Mouse (Mus musculus) Muller cell, postnatal 12 days (primary cell): ENCODE data around the gene Myh10.

Source experiments
- DNase-seq: peaks from one replicate; pipeline ENCODE4 v3.0.0-alpha.2; 2015; ENCODE audit errors: inconsistent ontology term

The Myh10 gene

DNA sequence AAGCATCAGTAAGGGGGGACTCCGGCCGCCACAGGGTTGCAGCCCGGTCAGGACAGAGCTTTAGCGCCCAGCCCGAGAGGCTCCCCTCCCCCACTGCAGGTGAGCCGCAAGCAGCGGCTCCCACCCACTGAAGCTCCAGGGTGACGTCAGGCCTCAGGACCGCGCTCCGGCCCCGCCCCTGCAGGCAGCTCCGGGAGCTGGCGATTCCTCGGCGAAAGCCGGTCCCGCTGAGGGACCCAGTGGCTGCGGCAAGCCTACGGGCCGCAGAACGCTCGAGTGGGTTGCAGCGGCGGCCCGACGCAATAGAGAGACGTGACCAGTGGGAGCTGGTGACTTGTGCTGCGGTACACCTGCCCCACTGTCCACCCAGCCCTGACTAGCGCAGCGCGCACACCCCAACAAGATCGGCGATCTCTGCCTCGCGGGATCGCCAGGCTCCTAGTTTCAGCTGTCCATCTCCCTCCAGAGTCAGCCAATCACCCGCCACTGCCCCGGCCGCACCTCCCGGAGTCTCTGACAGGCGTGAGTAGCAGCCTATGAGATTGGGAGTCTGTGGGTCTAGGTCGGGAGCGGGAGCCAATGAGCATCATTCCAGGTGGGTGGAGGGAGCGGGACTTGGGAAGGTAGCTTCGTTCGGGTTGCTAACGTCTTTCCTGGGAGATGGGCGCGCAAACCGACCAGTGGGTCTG is at the start of gene Myh10:
Myh10 (plus strand) TSS at position 239 of the 689 bp plus-strand sequence.
- DNase-seq = peak; percentile 100

DNA sequence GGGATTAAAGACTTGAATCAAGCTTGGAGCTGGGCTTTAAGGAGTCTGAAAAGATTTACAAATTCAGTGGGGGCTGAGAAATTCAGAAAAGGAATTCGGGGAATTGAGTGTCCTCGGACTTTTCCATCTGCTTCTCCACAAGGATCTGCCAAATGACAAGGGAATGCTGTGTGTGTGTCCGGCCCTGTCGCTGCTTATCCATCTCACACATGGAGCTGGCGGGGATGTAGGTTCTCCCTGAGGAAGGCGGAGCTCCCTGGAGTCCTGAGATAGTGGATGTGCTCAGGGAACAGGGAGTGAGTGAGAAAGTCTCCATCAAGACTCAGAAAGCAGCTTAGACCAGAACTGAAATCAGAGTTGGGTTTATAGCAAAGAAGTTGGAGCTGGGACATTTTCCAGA is 46.6 kb upstream of the Myh10 start:
- no peak for DNase-seq

DNA sequence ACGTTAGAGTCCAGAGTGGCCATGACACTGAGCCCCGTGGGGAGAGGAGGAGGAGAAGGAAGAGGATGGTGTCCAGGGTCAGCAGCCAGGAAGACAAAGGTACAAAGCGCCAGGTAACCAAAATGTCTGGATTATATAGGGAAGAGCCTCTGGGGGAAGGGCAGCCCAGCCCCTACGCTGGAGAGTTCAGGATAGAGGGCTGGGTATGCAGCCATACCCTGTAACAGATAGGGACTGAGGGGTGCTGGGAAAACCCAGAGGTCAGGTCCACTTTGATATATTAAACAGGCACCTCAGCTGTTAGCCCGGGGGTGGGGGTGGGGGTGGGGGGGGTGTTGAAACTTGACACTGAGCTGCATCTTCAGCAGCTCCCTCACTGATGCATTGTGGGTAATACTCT is 43.6 kb upstream of the Myh10 start:
- DNase-seq = no peak

DNA sequence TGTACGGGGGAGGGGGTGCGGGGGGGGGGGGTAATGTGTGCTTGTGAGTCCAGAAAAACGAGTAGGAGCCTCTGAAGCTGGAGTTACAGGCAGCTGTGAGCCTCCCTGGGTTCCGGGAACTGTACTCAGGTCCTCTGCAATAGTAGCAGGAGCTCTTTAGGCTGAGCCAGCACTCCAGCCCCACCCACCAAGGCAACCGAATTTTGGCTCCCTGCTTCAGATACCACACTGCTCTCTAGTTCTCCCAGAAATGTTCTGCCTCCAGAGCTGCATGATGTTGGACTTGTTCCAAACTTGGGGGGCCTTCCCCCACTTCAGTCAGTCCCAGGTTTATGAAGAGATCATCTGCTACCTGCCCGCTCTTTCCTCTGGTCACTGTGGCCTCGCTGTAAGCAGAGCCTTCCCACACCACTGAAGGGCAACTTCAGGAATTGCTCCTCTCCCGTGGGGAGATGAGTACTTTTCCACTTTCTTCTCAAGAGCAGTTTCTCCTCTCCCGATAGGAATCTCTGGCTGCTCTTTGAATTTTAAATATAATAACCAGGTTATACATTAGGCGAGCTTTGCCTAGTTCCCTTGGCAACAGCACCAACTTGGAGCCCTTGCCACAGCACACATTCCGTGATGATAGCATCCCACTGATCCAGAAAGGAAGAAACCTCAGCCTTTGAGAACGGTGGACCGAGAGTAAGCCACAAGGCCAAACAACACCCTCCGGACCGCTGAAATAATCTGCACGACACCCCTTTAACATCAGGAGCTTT is 42.8 kb upstream of the Myh10 start:
- no peak for DNase-seq

DNA sequence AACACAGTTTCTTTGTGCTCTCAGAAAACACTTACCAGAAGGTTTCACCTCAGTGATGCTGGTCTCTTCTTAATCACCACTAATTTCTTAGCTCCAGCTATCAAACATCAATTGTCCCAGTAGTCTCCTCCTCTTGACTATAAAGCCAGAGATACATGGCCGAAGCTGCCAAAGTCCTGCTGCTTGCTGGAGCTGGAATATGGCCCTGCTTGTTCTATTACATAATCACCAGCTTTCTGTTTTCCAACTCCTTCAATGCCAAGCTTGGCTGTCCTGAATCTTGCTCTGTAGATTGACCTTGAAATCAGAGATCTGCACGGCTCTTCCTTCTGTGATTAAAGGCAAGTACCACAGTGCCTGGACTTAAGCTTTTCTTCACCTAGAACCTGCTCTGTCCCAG is 39.8 kb upstream of the Myh10 start:
- DNase-seq = no peak

DNA sequence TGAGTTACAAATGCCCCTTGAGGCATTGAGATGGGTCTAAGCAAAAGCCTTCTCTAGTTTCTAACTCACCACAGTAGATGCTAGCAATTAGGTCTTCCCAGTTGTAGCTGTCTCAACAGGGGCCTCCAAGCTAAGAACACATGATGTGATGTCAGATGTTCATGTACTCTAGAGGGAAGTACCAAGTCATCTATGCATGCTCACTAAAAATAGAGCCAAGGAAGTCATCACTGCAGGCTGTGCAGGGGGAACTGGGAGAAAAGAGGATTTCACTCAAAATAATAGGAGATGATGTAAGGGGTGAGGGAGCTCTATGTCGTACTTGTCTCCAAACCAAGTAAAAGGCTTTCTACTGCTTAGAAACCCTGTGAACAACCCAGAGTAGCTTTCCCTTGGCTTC is 35.8 kb upstream of the Myh10 start:
- DNase-seq = no peak

DNA sequence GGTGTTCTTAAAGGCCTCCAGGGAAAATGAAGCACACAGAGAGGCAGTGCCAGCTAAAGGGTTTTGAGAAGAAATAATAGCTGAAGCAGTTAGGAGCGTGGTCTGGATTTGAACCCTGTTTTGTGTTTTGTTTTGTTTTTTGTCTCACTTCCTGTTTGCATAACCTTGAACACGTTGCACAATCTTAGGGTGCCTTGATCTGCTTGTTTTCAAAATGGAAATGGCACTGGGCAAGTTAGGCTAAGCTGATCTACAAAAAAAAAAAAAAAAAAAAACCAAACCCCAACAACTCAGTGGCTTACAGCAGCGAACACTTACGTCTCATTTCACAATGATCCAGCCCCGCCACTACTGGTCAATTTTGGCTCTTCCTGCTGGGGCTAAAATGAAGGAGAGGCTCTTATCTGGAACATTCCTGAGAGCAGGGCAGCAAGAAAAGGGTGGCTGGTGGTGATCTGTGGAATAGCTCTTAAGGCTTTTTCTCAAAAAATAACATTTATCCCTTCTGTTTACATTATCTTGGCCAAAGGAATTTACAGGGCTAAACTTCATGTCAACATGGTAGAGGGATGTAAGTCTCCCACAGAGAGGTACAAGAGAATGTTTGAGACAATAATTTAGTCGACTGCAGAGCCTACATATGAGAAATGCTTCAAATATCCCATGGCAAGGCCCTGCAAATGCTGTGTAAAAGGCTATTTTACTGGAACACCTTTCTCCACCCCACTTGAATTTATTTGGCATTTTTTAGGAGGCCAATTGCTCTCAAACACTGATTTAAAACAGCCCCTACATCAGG is 34.3 kb upstream of the Myh10 start:
- DNase-seq = peak; percentile 30

DNA sequence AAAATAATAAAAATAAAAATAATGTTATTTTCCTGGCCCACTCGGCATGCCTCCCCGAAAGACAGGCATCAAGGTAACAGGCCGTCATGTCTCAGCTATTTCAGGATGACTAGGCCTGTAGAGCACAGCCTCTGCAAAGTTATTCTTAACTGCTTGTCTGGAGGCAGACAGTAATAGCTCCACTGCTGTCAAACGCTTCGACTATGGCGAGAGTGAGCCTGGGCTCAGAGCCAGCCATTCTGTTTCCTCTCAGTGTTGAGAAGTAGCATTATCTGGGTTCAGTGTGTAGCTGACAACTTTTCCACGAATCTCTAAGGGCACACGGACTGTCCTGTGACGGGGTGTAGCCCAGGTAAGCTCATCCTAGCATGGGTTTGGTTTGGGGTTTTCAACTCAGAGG is 33.5 kb upstream of the Myh10 start:
- DNase-seq = no peak

DNA sequence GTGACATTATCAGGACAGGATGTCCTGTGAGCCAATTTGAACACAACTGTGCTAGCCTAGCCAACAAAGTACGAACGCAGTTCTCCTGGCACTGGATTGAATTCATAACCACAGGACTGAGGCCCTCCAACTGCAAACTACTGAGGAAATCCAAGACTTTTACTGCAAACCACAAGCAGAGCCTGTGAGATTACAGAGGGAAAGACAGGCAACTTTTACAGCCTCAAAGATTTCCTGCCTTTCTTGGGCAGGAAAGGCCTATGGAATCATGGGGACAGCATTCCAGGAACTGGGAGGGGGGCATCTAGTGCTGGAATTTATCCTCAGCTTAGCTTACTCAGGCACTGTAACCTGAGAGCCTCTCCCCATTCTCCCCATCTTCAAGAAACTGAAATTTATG is 26.0 kb upstream of the Myh10 start:
- DNase-seq = no peak

DNA sequence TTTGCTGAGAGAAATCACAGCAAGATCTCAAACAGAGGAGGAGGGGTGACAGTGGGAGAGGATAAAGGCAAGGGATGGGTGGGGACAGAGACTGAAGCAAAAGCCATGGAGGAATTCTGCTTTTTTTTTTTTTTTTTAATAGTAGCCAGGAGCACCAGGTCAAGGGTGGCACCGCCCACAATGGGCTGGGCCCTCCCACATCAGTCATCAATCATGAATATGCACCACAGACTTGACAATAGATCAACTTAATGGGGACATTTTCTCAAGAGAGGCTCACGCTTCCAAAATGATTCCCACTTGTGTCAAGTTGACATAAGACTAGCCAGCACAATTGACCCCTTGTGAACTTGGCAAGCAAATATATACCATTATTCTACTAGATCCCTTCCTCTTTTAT is 25.1 kb upstream of the Myh10 start:
- DNase-seq = no peak

DNA sequence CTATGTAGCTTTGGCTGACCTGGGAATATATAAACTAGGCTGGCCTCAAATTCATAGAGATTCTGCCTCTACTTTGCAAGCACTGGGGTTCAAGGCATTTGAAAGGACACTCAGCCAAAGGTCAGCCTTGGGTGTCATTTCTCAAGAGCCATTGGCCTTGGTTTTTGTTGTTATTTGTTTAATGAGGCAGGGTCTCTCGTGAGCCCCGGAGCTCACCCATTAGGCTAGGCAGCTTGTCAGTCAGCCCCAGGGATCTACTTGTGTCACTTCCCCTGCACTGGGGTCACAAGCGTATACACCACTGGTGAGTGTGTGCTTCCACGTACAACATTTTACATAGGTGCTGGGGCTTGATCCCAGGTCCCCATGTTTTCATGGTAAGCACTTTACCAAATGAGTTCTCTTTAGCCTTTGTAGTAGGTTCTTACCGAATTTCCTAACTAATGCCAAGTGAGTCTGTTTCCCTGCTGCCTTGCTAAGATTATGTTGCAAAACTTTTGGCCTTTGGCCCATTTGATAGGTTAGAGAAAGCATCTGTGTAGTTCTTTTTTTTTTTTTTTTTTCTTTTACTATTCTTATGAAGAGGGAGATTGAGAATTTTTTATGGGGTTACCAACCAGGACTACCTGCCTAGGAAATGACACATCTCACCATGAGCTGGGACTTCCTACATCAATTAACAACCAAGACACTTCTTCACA is 18.9 kb upstream of the Myh10 start:
- DNase-seq = no peak

DNA sequence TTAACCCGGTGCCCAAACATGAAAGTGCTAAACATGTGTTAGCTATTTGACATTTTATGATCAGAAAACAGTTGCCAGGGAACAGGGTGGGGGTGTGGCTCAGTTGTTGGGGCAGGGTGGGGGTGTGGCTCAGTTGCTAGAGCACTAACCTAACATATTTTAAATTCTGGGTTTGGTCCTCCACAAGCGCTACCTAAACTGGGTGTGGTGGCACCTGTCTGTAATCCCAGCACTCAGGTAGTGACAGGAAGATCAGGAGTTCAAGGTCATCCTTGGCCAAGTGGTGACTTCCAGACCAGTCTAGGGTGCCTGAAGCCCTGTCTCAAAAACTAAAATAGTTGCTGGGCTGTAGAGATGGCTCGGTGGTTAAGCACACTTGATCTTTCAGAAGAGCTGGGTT is 17.3 kb upstream of the Myh10 start:
- no peak for DNase-seq

DNA sequence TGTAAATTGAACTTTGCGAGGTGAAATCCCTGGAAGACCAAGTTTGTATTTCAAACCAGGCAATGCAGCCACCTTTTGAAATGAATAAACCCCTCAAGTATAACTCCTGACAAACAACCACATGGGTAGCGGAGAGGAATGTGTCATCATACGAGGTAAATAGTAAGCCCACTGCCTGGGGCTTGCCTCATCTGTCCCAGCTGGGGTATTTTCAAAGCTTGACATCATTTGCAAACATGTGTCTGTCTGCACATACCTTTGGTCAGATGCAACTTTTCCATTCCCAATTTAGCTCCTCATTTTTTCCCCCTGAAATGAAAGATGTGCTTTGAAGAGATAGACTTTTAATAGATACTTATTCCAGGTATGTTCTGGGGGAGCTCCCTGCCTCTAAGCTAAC is 16.7 kb upstream of the Myh10 start:
- DNase-seq = no peak

DNA sequence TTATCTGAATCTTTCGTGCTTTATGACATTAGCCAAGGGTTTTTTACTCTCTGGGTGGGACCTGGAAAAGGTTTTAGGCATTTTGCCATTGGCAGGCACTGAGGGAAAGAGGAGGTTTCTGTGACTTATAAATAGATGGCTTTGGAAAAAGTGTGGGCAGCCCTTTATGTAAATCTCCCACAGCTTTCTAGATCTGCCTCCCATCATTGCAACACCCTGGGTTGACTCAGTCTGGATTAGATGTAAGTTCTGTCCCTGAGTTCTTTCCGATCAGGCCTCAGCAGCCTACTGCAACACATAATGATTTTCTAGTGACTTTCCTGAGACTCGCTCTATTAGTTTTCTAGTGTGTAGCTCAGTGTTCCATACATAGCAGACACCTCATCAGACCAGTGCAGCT is 16.1 kb upstream of the Myh10 start:
- DNase-seq = no peak

DNA sequence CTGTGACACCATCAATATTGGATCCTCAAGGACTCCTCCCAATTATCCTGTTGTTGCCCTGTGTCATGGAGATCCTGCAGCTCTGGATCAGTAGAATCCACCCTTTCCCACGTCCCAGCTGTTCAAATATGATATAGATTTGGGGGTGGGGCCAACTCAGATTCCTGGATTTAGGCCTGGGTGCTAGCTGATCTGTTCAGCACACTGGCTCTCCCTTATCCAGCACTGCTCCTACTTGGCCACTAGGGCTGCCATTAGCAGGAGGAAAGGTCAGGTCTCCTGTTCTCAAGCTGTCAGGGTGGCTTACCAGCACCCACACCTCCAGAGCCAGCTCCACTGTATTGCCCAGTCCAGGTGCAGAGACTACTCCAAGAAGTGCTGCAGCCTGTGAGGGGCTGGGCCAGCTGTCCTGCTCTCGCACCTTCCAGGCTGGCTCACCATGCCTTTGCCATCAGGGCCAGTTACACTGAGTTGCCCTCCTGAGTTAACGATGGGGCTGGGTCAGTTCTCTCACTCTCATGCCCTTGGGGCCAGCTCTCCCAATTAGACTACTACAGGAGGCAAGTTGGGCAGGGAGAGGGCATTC is 10.0 kb upstream of the Myh10 start:
- DNase-seq = no peak

DNA sequence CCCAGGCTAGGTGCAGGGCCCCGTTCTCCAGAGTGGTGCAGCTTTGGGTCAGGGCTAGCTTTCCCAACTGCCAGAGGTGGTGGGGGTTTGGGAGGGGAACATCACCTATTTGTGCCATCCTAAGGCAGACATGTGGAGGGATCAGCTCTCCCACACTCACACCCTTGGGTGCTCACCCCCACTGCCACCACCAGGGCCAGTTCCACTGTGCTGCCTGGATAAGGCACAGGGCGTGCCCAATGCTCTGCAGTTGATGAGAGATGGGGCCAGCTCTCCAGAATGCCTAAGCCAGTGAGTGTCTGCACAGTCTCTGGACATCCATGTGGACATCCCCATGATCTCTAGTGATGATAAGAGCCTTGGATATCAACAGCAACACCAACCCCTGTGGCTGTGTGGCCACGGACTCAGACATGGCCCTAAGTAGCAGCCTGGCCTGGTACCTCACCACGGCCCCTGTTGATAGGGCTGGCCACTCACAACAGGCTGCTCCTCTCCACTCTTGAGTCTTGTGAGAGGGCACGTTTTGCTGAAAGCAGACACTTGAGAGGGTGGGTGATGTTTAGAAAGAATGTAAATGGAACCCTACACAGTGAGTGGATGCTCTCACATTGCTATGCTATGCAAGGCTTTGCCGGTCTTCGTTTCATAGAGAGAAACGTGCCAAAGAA is 9.1 kb upstream of the Myh10 start:
- DNase-seq = no peak

DNA sequence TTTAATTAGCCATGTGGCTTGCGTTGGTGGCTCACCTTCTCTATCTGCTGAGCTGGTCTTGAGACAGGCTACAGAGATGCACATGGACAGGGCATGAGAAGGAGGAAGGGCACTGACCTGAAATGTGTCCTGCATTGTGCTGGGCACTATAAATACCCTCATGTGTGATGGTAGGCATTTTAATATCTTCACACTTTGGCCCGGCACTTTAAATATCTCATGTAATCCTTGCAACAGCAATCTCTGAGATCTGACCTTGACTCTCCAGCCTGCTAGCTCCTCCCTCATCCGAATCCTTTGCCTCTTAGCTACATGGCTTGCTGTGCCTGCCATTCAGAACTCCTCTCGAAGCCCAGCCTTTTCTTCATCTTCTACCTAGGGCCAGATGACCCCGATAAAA is 5.4 kb upstream of the Myh10 start:
- DNase-seq = no peak

DNA sequence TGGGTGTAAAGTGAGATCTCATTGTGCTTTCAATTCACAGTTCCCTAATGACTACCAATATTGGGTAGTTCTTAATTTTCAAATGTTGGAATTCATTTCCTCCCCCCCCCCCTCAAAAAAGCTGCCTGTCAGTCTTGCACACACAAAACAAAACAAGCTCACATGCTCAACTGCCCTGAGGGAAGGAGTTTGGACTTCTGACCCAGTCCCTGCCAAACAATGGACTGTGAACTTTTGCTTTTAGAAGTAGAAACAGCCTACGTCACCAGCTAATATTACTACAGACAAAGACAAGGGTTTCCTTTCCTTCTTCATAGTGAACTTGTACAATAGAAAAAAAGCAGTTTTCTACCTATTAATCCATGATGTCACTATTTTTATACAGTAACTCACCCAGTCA is 2.1 kb upstream of the Myh10 start:
- DNase-seq = no peak

DNA sequence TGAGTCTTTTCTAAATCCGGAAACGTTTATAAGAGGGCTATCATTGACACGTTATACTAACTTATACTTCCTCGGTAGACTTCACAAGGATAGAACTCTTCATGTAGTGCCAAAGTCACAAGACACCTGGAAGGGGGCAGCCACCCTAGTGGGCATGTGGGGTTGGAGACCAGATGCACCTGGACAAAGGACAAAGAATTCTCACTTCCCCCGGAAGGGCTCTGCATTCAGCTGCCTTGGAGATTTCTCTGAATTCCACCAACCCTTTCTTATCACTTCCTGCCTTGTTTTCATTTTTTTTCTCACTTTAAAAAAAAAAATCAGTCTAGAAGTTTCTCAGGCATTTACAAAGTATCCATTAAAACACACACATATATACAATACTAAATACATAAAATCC is 894 bp upstream of the Myh10 start:
- DNase-seq = no peak

DNA sequence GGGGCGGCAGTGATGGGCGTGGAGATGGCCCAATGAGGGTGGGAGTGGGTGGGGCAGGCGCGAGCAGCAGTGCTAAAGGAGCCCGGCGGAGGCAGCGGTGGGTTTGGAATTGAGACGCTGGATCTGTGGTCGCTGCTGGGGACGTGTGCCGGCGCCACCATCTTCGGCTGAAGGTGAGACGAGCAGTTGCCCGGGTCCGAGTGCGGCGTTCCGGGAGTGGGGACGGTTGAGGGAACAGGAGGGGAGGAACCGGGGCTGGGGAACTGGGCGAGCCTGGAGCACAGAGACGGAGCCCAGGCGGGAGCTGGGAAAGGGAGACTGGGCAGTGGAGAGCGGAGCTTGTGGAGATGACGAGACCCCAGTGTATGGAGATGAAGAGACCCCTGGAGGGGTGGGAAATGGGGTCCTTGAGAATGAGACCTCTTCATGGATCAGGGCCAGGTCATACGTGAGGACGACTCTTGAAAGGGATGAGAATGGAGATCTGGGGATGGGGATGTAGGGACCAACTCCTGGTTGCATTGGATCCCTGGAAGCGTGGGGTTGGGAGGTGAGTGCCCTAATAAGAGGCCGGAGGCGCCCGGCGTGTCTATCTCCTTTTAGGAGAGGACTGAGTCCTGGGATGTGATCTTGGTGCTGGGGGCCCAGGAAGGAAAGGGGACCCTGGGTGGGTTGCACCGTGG is 792 bp downstream of the Myh10 start:
- DNase-seq = no peak
